Mouse (Mus musculus): ENCODE data around the gene Tmem14a. TPM values are rescaled to one million over a fixed set of nuclear protein-coding genes. Genes with fewer than 3 reads are reported as not detected.

Gene Tmem14a
- 10.6 TPM for polyA plus RNA-seq (2014; fragmentation: Illumina TruSeq; extraction: RNeasy Lipid Tissue Mini Kit (QIAGEN cat#74804); ENCODE audit: low read depth, low replicate concordance)

GRCm38 (mm10) chr1:21218489-21218919 lies at the start of gene Tmem14a:
Gene Tmem14a, plus strand, starts transcription at chr1:21218575.

GRCm38 (mm10) chr1:21239911-21240898 lies 21.8 kb downstream of the Tmem14a start, which contains the start of gene Gsta3:
Gene Gsta3, plus strand, starts transcription at chr1:21240589.

Other genes with a start within 250 kb of the Tmem14a start
- 3.2 TPM for gene Tram2, start 139.3 kb upstream of the Tmem14a start, polyA plus RNA-seq (2014; fragmentation: Illumina TruSeq; extraction: RNeasy Lipid Tissue Mini Kit (QIAGEN cat#74804); ENCODE audit: low read depth, low replicate concordance)
- 2,434 TPM for gene Gsta3, start 22.0 kb downstream of the Tmem14a start, polyA plus RNA-seq (2014; fragmentation: Illumina TruSeq; extraction: RNeasy Lipid Tissue Mini Kit (QIAGEN cat#74804); ENCODE audit: low read depth, low replicate concordance)
- gene Khdc1a, start 131.1 kb downstream of the Tmem14a start, polyA plus RNA-seq (2014; fragmentation: Illumina TruSeq; extraction: RNeasy Lipid Tissue Mini Kit (QIAGEN cat#74804); ENCODE audit: low read depth, low replicate concordance), result not detected
- gene Khdc1c, start 149.8 kb downstream of the Tmem14a start, polyA plus RNA-seq (2014; fragmentation: Illumina TruSeq; extraction: RNeasy Lipid Tissue Mini Kit (QIAGEN cat#74804); ENCODE audit: low read depth, low replicate concordance), result not detected
- not detected for gene Khdc1b, start 165.0 kb downstream of the Tmem14a start, polyA plus RNA-seq (2014; fragmentation: Illumina TruSeq; extraction: RNeasy Lipid Tissue Mini Kit (QIAGEN cat#74804); ENCODE audit: low read depth, low replicate concordance)